Mouse (Mus musculus): Measurements from ENCODE around the gene Cmtm8.

GRCm38 (mm10) chr9:114805151-114805671 is 38.7 kb downstream of the Cmtm8 start:
- TF ChIP-seq POLR2A (IDR thresholded peaks at IDR 0.05; ENCODE audit: borderline replicate concordance, extremely low read depth, low read depth, low read length) (no peak), CTCF (IDR thresholded peaks at IDR 0.05; ENCODE audit: insufficient read depth, low read length) (no peak)

All from lung, adult 2 months (tissue).